Mouse (Mus musculus) limb, embryonic 15.5 days (tissue): ENCODE measurements at regions not wholly inside any gene's neighbourhood (a gene's known extent, or its start where the extent isn't known, plus 50 kb on each side); places are given as distances from the start of the nearest gene placed in this dataset.
A peak's percentile ranks its signal among the peaks of the same experiment; 100 is the strongest.

Experiments used
- ATAC-seq: fragments of 200-750 bp; cut with Nextera tagmentation; 2 replicates; pipeline ENCODE4 v1.8.0; 2017; ENCODE audit warnings: low read depth, moderate TSS enrichment; ENCODE audit not compliant: insufficient number of reproducible peaks, low FRiP score, low TSS enrichment
- H3K27ac ChIP-seq: fragments of 300-500 bp; sonication (generic); 2 replicates; pipeline ENCODE4 v1.5.1; 2015; ENCODE audit warnings: moderate library complexity, mild to moderate bottlenecking, inconsistent platforms
- H3K27me3 ChIP-seq: fragments of 300-500 bp; sonication (generic); 2 replicates; pipeline ENCODE4 v1.6.1; 2015; ENCODE audit warnings: inconsistent platforms
- H3K36me3 ChIP-seq: fragments of 300-500 bp; sonication (generic); 2 replicates; pipeline ENCODE4 v1.6.1; 2015; ENCODE audit warnings: inconsistent platforms
- H3K4me1 ChIP-seq: fragments of 300-500 bp; sonication (generic); 2 replicates; pipeline ENCODE4 v1.6.1; 2015; ENCODE audit warnings: inconsistent platforms
- H3K4me2 ChIP-seq: fragments of 300-500 bp; sonication (generic); 2 replicates; pipeline ENCODE4 v1.6.1; 2015; ENCODE audit warnings: mild to moderate bottlenecking, inconsistent platforms
- H3K4me3 ChIP-seq: fragments of 300-500 bp; sonication (generic); 2 replicates; pipeline ENCODE4 v1.5.1; 2015; ENCODE audit warnings: mild to moderate bottlenecking, inconsistent platforms
- H3K9ac ChIP-seq: fragments of 300-500 bp; sonication (generic); 2 replicates; pipeline ENCODE4 v1.6.1; 2015; ENCODE audit warnings: inconsistent platforms
- H3K9me3 ChIP-seq: fragments of 300-500 bp; sonication (generic); 2 replicates; pipeline ENCODE4 v1.6.1; 2016; ENCODE audit warnings: inconsistent platforms
- WGBS: fragments of 180-500 bp; shearing (Covaris S2); methylation state at CpG from one replicate; pipeline ENCODE4 v1.1.7; 2015; 5-methylcytosine and 5-hydroxymethylcytosine counted together

- no peaks in the 10 kb centered on the region for H3K27me3 ChIP-seq
- no peaks in the 10 kb centered on the region for H3K36me3 ChIP-seq
- no peaks in the 10 kb centered on the region for H3K4me1 ChIP-seq
- H3K4me2 ChIP-seq = no peak overlapping the region
- H3K9me3 ChIP-seq = no peaks in the 10 kb centered on the region
- no peak for ATAC-seq
- no peak overlapping the region for H3K9ac ChIP-seq
- H3K4me3 ChIP-seq = no peak overlapping the region
- no peak overlapping the region for H3K27ac ChIP-seq
- 85% methylated on average over 19 of the region's 19 CpGs for WGBS
These were observed 145.5 kb downstream of the Slc35b3 start for GRCm38 (mm10) chr13:38815002-38815707.

- no peak overlapping the region for H3K4me2 ChIP-seq
- H3K4me1 ChIP-seq = no peaks in the 10 kb centered on the region
- WGBS = 81% methylated on average over 11 of the region's 11 CpGs
- H3K27me3 ChIP-seq = no peaks in the 10 kb centered on the region
- ATAC-seq = no peak
- H3K36me3 ChIP-seq = no peaks in the 10 kb centered on the region
- no peak overlapping the region for H3K27ac ChIP-seq
- no peaks in the 10 kb centered on the region for H3K9me3 ChIP-seq
- no peak overlapping the region for H3K4me3 ChIP-seq
- H3K9ac ChIP-seq = no peak overlapping the region
These were observed 139.7 kb upstream of the Eef1e1 start for GRCm38 (mm10) chr13:38798514-38798913.

GRCm38 (mm10) chr13:38793456-38793855 is 134.6 kb upstream of the Eef1e1 start:
- WGBS = 25% methylated on average over 7 of the region's 7 CpGs
- peak overlapping the region; percentile 8; the same call in 1 of the 2 replicates for H3K4me2 ChIP-seq
- H3K9ac ChIP-seq = no peak overlapping the region
- ATAC-seq = no peak
- no peaks in the 10 kb centered on the region for H3K4me1 ChIP-seq
- H3K4me3 ChIP-seq = no peak overlapping the region
- no peaks in the 10 kb centered on the region for H3K9me3 ChIP-seq
- H3K27ac ChIP-seq = no peak overlapping the region
- no peaks in the 10 kb centered on the region for H3K36me3 ChIP-seq
- H3K27me3 ChIP-seq = no peaks in the 10 kb centered on the region

GRCm38 (mm10) chr13:38780630-38781010 is 121.8 kb upstream of the Eef1e1 start:
- no peaks in the 10 kb centered on the region for H3K27me3 ChIP-seq
- H3K9ac ChIP-seq = no peak overlapping the region
- no peak overlapping the region for H3K27ac ChIP-seq
- no peak overlapping the region for H3K4me2 ChIP-seq
- ATAC-seq = no peak
- H3K4me3 ChIP-seq = no peak overlapping the region
- no peaks in the 10 kb centered on the region for H3K36me3 ChIP-seq
- no peaks in the 10 kb centered on the region for H3K4me1 ChIP-seq
- WGBS = 69% methylated on average over 6 of the region's 6 CpGs
- no peaks in the 10 kb centered on the region for H3K9me3 ChIP-seq

GRCm38 (mm10) chr13:38779984-38780629 is 121.2 kb upstream of the Eef1e1 start:
- 61% methylated on average over 14 of the region's 14 CpGs for WGBS
- H3K27ac ChIP-seq = no peak overlapping the region
- no peaks in the 10 kb centered on the region for H3K27me3 ChIP-seq

GRCm38 (mm10) chr13:38776546-38776945 is 117.7 kb upstream of the Eef1e1 start:
- Histone ChIP-seq H3K36me3 (no peaks in the 10 kb centered on the region), H3K9ac (no peak overlapping the region), H3K9me3 (no peaks in the 10 kb centered on the region), H3K4me1 (no peaks in the 10 kb centered on the region), H3K4me2 (no peak overlapping the region), H3K4me3 (no peak overlapping the region), H3K27me3 (no peaks in the 10 kb centered on the region), H3K27ac (no peak overlapping the region)
- no peak for ATAC-seq
- WGBS = 22% methylated on average over 3 of the region's 3 CpGs

More at GRCm38 (mm10) chr13:38779984-38780629, 121.2 kb upstream of the Eef1e1 start:
- Histone ChIP-seq H3K9me3 (no peaks in the 10 kb centered on the region), H3K4me1 (no peaks in the 10 kb centered on the region), H3K4me2 (no peak overlapping the region), H3K4me3 (no peak overlapping the region), H3K9ac (no peak overlapping the region), H3K36me3 (no peaks in the 10 kb centered on the region)
- no peak for ATAC-seq

GRCm38 (mm10) chr13:38772996-38773395 is 114.1 kb upstream of the Eef1e1 start:
- Histone ChIP-seq H3K9me3 (no peaks in the 10 kb centered on the region), H3K4me3 (no peak overlapping the region), H3K27ac (no peak overlapping the region), H3K4me1 (no peaks in the 10 kb centered on the region), H3K27me3 (no peaks in the 10 kb centered on the region), H3K9ac (no peak overlapping the region), H3K36me3 (no peaks in the 10 kb centered on the region), H3K4me2 (no peak overlapping the region)
- no peak for ATAC-seq
- 21% methylated on average over 6 of the region's 6 CpGs for WGBS

- no peak overlapping the region for H3K27ac ChIP-seq
- no peak for ATAC-seq
- WGBS = 36% methylated on average over 4 of the region's 4 CpGs
These were observed 107.3 kb upstream of the Eef1e1 start for GRCm38 (mm10) chr13:38766133-38766532.

GRCm38 (mm10) chr13:38760261-38760660 is 101.4 kb upstream of the Eef1e1 start:
- no peak overlapping the region for H3K4me3 ChIP-seq
- H3K27ac ChIP-seq = no peak overlapping the region
- no peak for ATAC-seq
- no peaks in the 10 kb centered on the region for H3K9me3 ChIP-seq
- H3K9ac ChIP-seq = no peak overlapping the region
- H3K4me1 ChIP-seq = no peaks in the 10 kb centered on the region
- no peaks in the 10 kb centered on the region for H3K27me3 ChIP-seq
- no peak overlapping the region for H3K4me2 ChIP-seq
- 88% methylated on average over 3 of the region's 3 CpGs for WGBS
- no peaks in the 10 kb centered on the region for H3K36me3 ChIP-seq

More at GRCm38 (mm10) chr13:38766133-38766532, 107.3 kb upstream of the Eef1e1 start:
- Histone ChIP-seq H3K9ac (no peak overlapping the region), H3K4me1 (no peaks in the 10 kb centered on the region), H3K4me3 (no peak overlapping the region), H3K27me3 (no peaks in the 10 kb centered on the region), H3K4me2 (no peak overlapping the region), H3K36me3 (no peaks in the 10 kb centered on the region), H3K9me3 (no peaks in the 10 kb centered on the region)

GRCm38 (mm10) chr13:38756629-38757227 is 97.9 kb upstream of the Eef1e1 start:
- no peak for ATAC-seq
- Histone ChIP-seq H3K4me2 (no peak overlapping the region), H3K9ac (no peak overlapping the region), H3K36me3 (no peaks in the 10 kb centered on the region), H3K9me3 (0 out of 2 replicates have a peak, but pooled peaks cover 3% of the 10 kb centered on the region), H3K27me3 (no peaks in the 10 kb centered on the region), H3K4me1 (no peaks in the 10 kb centered on the region), H3K4me3 (no peak overlapping the region), H3K27ac (no peak overlapping the region)
- WGBS = 85% methylated on average over 11 of the region's 11 CpGs

- Histone ChIP-seq H3K27me3 (no peaks in the 10 kb centered on the region), H3K9ac (no peak overlapping the region), H3K4me1 (no peaks in the 10 kb centered on the region), H3K27ac (no peak overlapping the region), H3K4me3 (no peak overlapping the region), H3K36me3 (no peaks in the 10 kb centered on the region), H3K9me3 (0 out of 2 replicates have a peak, but pooled peaks cover 3% of the 10 kb centered on the region), H3K4me2 (no peak overlapping the region)
- no peak for ATAC-seq
- 77% methylated on average over 4 of the region's 4 CpGs for WGBS
These were observed 94.9 kb upstream of the Eef1e1 start for GRCm38 (mm10) chr13:38753722-38754121.

- H3K36me3 ChIP-seq = no peaks in the 10 kb centered on the region
- no peak overlapping the region for H3K4me2 ChIP-seq
- ATAC-seq = no peak
- H3K4me1 ChIP-seq = no peaks in the 10 kb centered on the region
- no peaks in the 10 kb centered on the region for H3K27me3 ChIP-seq
- no peak overlapping the region for H3K9ac ChIP-seq
- no peak overlapping the region for H3K4me3 ChIP-seq
- H3K9me3 ChIP-seq = 0 out of 2 replicates have a peak, but pooled peaks cover 3% of the 10 kb centered on the region
- 89% methylated on average over 1 of the region's 1 CpGs for WGBS
- no peak overlapping the region for H3K27ac ChIP-seq
These were observed 93.0 kb upstream of the Eef1e1 start for GRCm38 (mm10) chr13:38751876-38752275.
